Mouse (Mus musculus): ENCODE measurements around the gene Fads2. TPM values are rescaled to one million over a fixed set of nuclear protein-coding genes. Genes with fewer than 3 reads are reported as not detected.

Fads2 gene
- polyA plus RNA-seq, 1 experiment from 2014 or later = 54.3 TPM

GRCm38 (mm10) chr19:10014824-10015223 is 86.7 kb downstream of the Fads2 start:
- Histone ChIP-seq H3K4me3 (ENCODE audit: low read depth, low read length) (peak overlapping the region; percentile 69), H3K27me3 (replicated peaks; ENCODE audit: control insufficient read depth, insufficient read depth, low read length) (no peaks in the 10 kb centered on the region), H3K4me2 (peak overlapping the region; percentile 100), H3K27ac (ENCODE audit: low read depth, low read length) (peak overlapping the region; percentile 95), H3K9me3 (ENCODE audit: control insufficient read depth, low read length) (no peaks in the 10 kb centered on the region), H3K36me3 (ENCODE audit: control insufficient read depth, insufficient read depth, low read length) (no peaks in the 10 kb centered on the region), H3K9ac (ENCODE audit: low read depth, low read length) (peak overlapping the region; percentile 74), H3K4me1 (replicated peaks; ENCODE audit: control insufficient read depth, insufficient read depth, low read length) (peaks cover 75% of the 10 kb centered on the region)
- ATAC-seq (replicated peaks; ENCODE audit: low FRiP score) (peak; percentile 80), DNase-seq (ENCODE audit: low spot score) (peak; percentile 67)
- WGBS = 28% methylated on average over 13 of the region's 13 CpGs

GRCm38 (mm10) chr19:10013913-10014312 is 87.6 kb downstream of the Fads2 start:
- no peaks in the 10 kb centered on the region for H3K36me3 ChIP-seq (ENCODE audit: control insufficient read depth, insufficient read depth, low read length)
- H3K4me2 ChIP-seq = peak overlapping the region; percentile 100
- no peaks in the 10 kb centered on the region for H3K27me3 ChIP-seq (replicated peaks; ENCODE audit: control insufficient read depth, insufficient read depth, low read length)
- H3K27ac ChIP-seq (ENCODE audit: low read depth, low read length) = peak overlapping the region; percentile 95
- DNase-seq (ENCODE audit: low spot score) (peak; percentile 67), ATAC-seq (replicated peaks; ENCODE audit: low FRiP score) (peak; percentile 60)
- H3K9me3 ChIP-seq (ENCODE audit: control insufficient read depth, low read length) = no peaks in the 10 kb centered on the region
- peak overlapping the region; percentile 74; the same call in 1 of the 2 replicates for H3K9ac ChIP-seq (ENCODE audit: low read depth, low read length)
- peak overlapping the region; percentile 69 for H3K4me3 ChIP-seq (ENCODE audit: low read depth, low read length)
- WGBS = 18% methylated on average over 5 of the region's 5 CpGs
- peaks cover 66% of the 10 kb centered on the region for H3K4me1 ChIP-seq (replicated peaks; ENCODE audit: control insufficient read depth, insufficient read depth, low read length)

- Histone ChIP-seq H3K27ac (ENCODE audit: low read depth, low read length) (peak overlapping the region; percentile 95), H3K27me3 (replicated peaks; ENCODE audit: control insufficient read depth, insufficient read depth, low read length) (no peaks in the 10 kb centered on the region), H3K36me3 (ENCODE audit: control insufficient read depth, insufficient read depth, low read length) (no peaks in the 10 kb centered on the region), H3K4me2 (peak overlapping the region; percentile 100; the same call in 1 of the 2 replicates), H3K4me3 (ENCODE audit: low read depth, low read length) (no peak overlapping the region), H3K9me3 (ENCODE audit: control insufficient read depth, low read length) (no peaks in the 10 kb centered on the region), H3K4me1 (replicated peaks; ENCODE audit: control insufficient read depth, insufficient read depth, low read length) (peaks cover 60% of the 10 kb centered on the region), H3K9ac (ENCODE audit: low read depth, low read length) (peak overlapping the region; percentile 44)
- WGBS = 41% methylated on average over 3 of the region's 3 CpGs
- ATAC-seq (replicated peaks; ENCODE audit: low FRiP score) (no peak), DNase-seq (ENCODE audit: low spot score) (no peak)
Observed at GRCm38 (mm10) chr19:10013348-10013747, 88.2 kb downstream of the Fads2 start.

GRCm38 (mm10) chr19:10012827-10013278 is 88.7 kb downstream of the Fads2 start:
- Histone ChIP-seq H3K4me1 (replicated peaks; ENCODE audit: control insufficient read depth, insufficient read depth, low read length) (peaks cover 58% of the 10 kb centered on the region), H3K9ac (ENCODE audit: low read depth, low read length) (peak overlapping the region; percentile 44; the same call in 1 of the 2 replicates), H3K4me2 (peak overlapping the region; percentile 10; the same call in 1 of the 2 replicates), H3K36me3 (ENCODE audit: control insufficient read depth, insufficient read depth, low read length) (no peaks in the 10 kb centered on the region), H3K27ac (ENCODE audit: low read depth, low read length) (peak overlapping the region; percentile 95), H3K27me3 (replicated peaks; ENCODE audit: control insufficient read depth, insufficient read depth, low read length) (no peaks in the 10 kb centered on the region), H3K4me3 (ENCODE audit: low read depth, low read length) (no peak overlapping the region), H3K9me3 (ENCODE audit: control insufficient read depth, low read length) (no peaks in the 10 kb centered on the region)
- 47% methylated on average over 6 of the region's 6 CpGs for WGBS
- no peak for DNase-seq (ENCODE audit: low spot score)
- no peak for ATAC-seq (replicated peaks; ENCODE audit: low FRiP score)

Other genes with a start within 250 kb of the Fads2 start
- gene Incenp, start 202.2 kb downstream of the Fads2 start, polyA plus RNA-seq (2014; fragmentation: Nextera tagmentation; extraction: Ambion mirVana) = 116 and 118 TPM in 2 replicates
- gene Fth1, start 121.1 kb downstream of the Fads2 start, polyA plus RNA-seq (2014; fragmentation: Nextera tagmentation; extraction: Ambion mirVana) = 3,796 and 3,887 TPM in 2 replicates
- 0.31 and 0.59 TPM in 2 replicates for gene Best1, start 100.1 kb downstream of the Fads2 start, polyA plus RNA-seq (2014; fragmentation: Nextera tagmentation; extraction: Ambion mirVana)
- 133 and 137 TPM in 2 replicates for gene Rab3il1, start 100.1 kb downstream of the Fads2 start, polyA plus RNA-seq (2014; fragmentation: Nextera tagmentation; extraction: Ambion mirVana)
- gene Fads3, start 60.2 kb downstream of the Fads2 start, polyA plus RNA-seq (2014; fragmentation: Nextera tagmentation; extraction: Ambion mirVana) = 7.2 and 7.3 TPM in 2 replicates
- 113 and 121 TPM in 2 replicates for gene Fads1, start 81.1 kb upstream of the Fads2 start, polyA plus RNA-seq (2014; fragmentation: Nextera tagmentation; extraction: Ambion mirVana)
- 472 and 478 TPM in 2 replicates for gene Tmem258, start 102.3 kb upstream of the Fads2 start, polyA plus RNA-seq (2014; fragmentation: Nextera tagmentation; extraction: Ambion mirVana)
- 215 and 236 TPM in 2 replicates for gene Fen1, start 102.4 kb upstream of the Fads2 start, polyA plus RNA-seq (2014; fragmentation: Nextera tagmentation; extraction: Ambion mirVana)
- gene Myrf, start 139.0 kb upstream of the Fads2 start, polyA plus RNA-seq (2014; fragmentation: Nextera tagmentation; extraction: Ambion mirVana) = 23.8 and 24.1 TPM in 2 replicates
- 0.77 and 0.82 TPM in 2 replicates for gene Dagla, start 203.1 kb upstream of the Fads2 start, polyA plus RNA-seq (2014; fragmentation: Nextera tagmentation; extraction: Ambion mirVana)